Mouse (Mus musculus) small intestine, adult 2 months (tissue): ENCODE results near the gene Hist2h2ab.

Experiments used
- CTCF ChIP-seq: fragments of 200-500 bp; IDR thresholded peaks from 2 replicates; pipeline ENCODE4 v1.5.1; 2012; ENCODE audit warnings: low read depth, mild to moderate bottlenecking, control low read depth, inconsistent platforms, low read length, moderate library complexity, mixed read lengths; ENCODE audit not compliant: insufficient replicate concordance, insufficient read length; ENCODE audit errors: extremely low read depth
- POLR2A ChIP-seq: fragments of 200-500 bp; IDR thresholded peaks from 2 replicates; pipeline ENCODE4 v1.6.1; 2012; ENCODE audit warnings: low read depth, mild to moderate bottlenecking, control low read depth, inconsistent platforms, low read length, moderate library complexity

GRCm38 (mm10) chr3:96237335-96237903, 17.8 kb downstream of the Hist2h2ab start:
- TF ChIP-seq CTCF (no peak), POLR2A (no peak)
